Mouse (Mus musculus) ZHBTc4 (cell line): ENCODE results near the gene 5430419D17Rik.

Experiments
- DNase-seq: peaks from one replicate; pipeline ENCODE4 v3.0.0-alpha.2; 2011; ENCODE audit warnings: low read depth, low spot score

The 5430419D17Rik gene

DNA sequence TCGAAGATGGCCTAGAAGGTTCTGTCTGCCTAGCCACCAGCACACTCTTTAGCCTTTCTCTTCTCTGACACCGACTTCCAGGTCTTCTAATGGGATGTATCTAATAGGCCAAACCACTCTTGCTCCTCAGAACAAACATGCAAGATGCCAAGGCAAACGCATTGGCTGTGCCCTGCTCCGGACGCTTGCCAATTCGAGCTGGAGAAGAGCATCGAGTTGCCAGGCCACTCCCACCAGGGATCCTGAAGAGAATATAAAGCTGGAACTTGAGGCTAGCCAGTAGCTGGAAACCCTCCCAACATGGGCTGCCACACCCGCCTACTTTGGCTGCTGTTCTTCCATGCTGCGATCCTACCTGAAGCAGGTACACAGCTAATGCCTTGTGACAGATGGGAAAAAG, at the start of gene 5430419D17Rik:
TSS of gene 5430419D17Rik (plus strand) at position 282 of the 400 bp plus-strand sequence.
- DNase-seq, result no peak

- peak; percentile 77 for DNase-seq
Measured at GRCm38 (mm10) chr7:131130021-131130420, 44.2 kb upstream of the 5430419D17Rik start.

- no peak for DNase-seq
Measured at GRCm38 (mm10) chr7:131133181-131133580, 41.0 kb upstream of the 5430419D17Rik start.

- no peak for DNase-seq
Measured at GRCm38 (mm10) chr7:131146214-131146613, 28.0 kb upstream of the 5430419D17Rik start, which contains the start of gene 4933402N03Rik. TSS of gene 4933402N03Rik (minus strand) at chr7:131146314.

DNA sequence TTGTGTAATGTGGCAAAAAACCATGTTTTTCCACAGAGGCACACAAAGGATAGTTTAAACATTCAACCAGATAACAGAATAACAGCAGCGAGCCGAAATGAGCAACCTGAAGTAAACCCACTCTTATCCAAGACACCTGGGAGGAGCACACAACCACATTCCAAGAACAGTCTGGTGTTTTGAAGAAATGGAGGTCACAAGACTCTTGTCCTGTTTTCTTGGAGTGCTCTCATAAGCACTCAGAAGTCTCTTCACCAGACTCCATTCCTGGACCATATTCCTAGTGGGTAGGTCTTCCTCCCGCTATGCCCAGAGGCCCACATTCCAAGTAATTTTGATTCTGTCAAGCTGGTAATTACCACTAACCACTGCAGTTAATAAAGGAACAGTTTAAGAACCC, 24.0 kb upstream of the 5430419D17Rik start:
- no peak for DNase-seq

GRCm38 (mm10) chr7:131153044-131153443, 21.2 kb upstream of the 5430419D17Rik start:
- DNase-seq, result no peak

GRCm38 (mm10) chr7:131162251-131162650, 12.0 kb upstream of the 5430419D17Rik start:
- no peak for DNase-seq

DNA sequence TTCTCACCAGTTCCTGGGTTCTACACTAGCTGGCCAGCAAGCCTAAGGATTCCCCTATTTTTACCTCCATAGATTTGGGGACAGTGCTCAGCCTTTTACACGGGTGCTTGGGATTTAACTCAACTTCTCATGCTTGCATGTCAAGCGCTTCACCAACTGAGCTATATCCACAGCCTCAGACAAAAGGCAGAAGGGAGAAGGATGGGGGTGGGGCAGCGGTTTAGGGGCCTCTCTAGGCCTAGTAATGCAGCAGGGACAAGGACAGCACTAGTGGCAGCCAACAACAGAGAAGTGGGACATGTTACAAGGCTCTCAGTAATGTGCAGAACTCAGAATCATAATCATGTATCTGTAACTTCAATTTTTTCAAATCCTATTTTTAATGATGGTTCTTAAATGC, 6.4 kb upstream of the 5430419D17Rik start:
- DNase-seq, result no peak

GRCm38 (mm10) chr7:131169099-131169498, 5.1 kb upstream of the 5430419D17Rik start:
- no peak for DNase-seq

DNA sequence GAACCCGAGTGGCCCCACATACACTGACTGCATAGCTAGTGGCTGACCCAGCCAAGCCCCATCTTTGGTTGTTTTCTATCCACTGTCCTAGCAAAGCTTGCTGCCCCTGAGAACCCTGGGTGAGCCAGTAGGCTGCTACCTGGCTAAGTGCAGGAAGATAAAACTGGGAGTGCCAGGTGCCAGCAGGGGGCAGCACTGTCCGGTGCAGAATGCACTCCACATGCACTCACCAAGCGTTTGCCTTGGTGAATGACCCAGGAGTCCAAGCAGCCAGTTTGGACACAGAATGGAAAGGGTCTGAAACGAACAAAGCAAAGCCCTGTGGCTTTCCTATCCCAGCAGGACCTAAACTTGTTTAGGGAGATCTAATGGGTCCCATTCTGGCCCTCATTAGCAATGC, 8.5 kb downstream of the 5430419D17Rik start:
- DNase-seq, result peak; percentile 68

- DNase-seq, result no peak
Measured at GRCm38 (mm10) chr7:131184339-131184738, 10.1 kb downstream of the 5430419D17Rik start.

GRCm38 (mm10) chr7:131187047-131187446, 12.8 kb downstream of the 5430419D17Rik start:
- no peak for DNase-seq

- DNase-seq, result no peak
Measured at GRCm38 (mm10) chr7:131187996-131188395, 13.8 kb downstream of the 5430419D17Rik start.

GRCm38 (mm10) chr7:131223086-131223485, 48.9 kb downstream of the 5430419D17Rik start:
- no peak for DNase-seq

DNA sequence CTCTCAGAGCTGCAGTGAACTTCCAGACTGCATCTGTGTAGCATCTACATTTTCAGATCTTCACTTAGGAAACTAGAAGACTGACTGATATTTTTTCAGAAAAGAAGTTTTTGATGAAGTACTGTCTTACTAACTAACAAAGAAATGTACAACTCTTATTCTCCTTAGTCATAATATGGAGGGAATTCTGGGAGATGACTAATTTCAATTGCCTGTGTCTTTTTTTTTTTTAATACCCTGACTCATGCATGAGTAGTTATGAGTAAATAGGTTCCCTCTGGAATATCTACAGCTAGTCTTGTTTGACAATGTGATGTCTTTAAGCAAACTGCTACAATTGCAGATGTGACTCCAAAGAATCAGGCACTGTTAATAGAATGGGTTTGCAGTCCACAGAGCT, 61.9 kb downstream of the 5430419D17Rik start:
- no peak for DNase-seq

- peak; percentile 53 for DNase-seq
Measured at GRCm38 (mm10) chr7:131244993-131245392, 70.8 kb downstream of the 5430419D17Rik start.

DNA sequence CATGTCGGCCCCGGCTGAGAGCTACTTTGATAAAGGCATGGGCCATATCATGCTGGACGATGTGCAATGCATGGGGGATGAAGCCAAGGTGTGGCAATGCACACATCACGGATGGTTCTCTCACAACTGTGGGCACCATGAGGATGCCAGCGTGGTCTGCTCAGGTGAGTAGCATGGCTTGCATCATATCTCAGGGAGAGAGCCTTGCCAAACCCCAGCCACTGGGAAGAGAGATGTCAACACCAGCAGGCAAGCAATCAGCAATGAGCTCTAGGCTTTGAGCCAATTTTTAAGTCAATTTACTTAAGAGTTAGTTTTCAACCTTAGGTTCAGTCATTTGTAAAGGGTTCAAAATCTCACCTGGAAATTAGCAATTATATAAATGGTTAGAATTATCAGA, 82.6 kb downstream of the 5430419D17Rik start:
- DNase-seq, result no peak

DNA sequence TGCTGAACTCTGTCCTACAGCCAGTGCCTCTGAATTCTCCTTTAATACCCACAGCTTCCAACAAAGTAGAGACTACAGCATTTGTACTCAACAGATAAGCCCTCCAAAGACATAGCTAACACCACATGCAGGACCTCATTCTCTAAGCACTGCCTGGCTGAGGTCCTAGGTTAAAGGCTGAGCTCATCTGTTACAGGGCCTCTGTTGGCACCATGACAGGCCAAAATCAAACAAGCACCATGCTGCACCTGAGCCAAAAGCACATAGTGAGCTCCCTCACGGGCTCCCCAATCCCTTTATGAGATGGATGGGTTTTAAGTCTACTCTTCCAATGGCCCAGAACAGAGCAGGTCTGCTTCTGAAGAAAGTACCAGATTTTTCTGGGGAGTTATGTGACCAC, 83.1 kb downstream of the 5430419D17Rik start:
- no peak for DNase-seq

- no peak for DNase-seq
Measured at GRCm38 (mm10) chr7:131260946-131261345, 86.7 kb downstream of the 5430419D17Rik start.

DNA sequence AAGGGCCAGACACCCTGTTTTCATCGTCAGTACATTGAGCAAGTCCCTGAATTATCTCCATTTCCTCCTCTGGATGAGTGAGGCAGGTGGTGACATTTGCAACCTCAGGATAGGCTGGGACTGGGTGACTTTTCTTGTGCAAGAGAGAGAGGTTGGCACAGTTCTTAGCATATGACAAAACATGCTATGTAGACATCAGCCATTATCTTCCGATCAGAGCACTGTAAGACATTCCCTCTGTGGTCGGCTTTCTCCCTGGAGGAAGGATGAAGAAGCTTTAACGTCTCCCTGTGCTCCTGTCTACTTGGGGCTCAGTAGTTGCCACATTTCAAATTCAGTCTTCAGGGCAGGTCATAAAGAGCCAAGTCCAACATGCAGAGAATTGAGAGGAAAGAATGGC, 90.0 kb downstream of the 5430419D17Rik start:
- no peak for DNase-seq

- DNase-seq, result no peak
Measured at GRCm38 (mm10) chr7:131265851-131266250, 91.6 kb downstream of the 5430419D17Rik start.

DNA sequence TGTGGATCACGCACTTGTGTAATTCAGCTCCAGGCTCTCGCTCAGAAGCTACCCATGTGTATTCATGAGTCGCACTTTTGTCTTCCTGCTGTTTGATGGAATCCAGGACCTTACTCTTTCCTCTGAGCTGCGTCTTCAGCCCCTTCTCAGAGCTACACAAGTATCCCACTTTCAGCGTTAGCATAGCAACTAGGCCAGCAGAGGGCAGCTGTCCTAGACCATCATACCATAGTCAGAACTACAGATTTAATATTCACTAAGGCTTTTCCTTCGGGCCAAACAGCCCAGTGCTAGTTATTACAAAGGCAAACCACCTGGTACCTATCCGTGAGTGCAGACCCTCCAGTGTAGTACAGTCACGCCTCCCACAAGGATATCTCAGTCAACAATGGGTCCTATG, 122.9 kb downstream of the 5430419D17Rik start:
- DNase-seq, result no peak

DNA sequence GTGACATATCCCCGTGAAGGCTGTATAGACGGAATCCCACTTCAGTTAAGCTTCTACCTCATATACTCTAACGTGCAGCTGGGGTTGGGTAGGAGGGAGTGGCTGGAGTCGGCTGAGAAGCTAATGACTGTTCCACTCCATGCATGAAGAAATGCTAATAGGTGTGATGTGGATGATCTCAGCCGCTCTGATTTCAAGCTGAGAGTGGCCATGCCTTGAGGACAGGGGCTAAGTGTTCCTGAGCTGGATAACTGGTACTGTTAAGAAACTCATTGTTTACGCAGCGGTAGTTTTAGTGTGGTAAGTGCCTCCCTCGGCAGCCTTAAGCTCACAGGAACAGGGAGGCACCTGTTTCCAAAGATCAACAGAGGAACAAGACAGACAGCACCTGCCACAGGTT, 129.1 kb downstream of the 5430419D17Rik start:
- no peak for DNase-seq

GRCm38 (mm10) chr7:131306733-131307132, 132.5 kb downstream of the 5430419D17Rik start:
- no peak for DNase-seq
